Mouse (Mus musculus): ENCODE measurements around the gene Astn2. TPM values are rescaled to one million over a fixed set of nuclear protein-coding genes. Genes with fewer than 3 reads are reported as not detected.

Astn2 gene
- total RNA-seq, 2 experiments from 2014 or later: 32.5 to 35.1 TPM

GRCm38 (mm10) chr4:65762116-65762515 lies 642.3 kb downstream of the Astn2 start:
- no peak for DNase-seq (ENCODE audit: low spot score in 2 of 2)

GRCm38 (mm10) chr4:65761658-65762057 lies 642.8 kb downstream of the Astn2 start:
- no peak for DNase-seq (ENCODE audit: low spot score in 2 of 2)

GRCm38 (mm10) chr4:65758875-65759201 lies 645.6 kb downstream of the Astn2 start:
- DNase-seq (ENCODE audit: low spot score in 2 of 2): no peak

GRCm38 (mm10) chr4:65758174-65758874 lies 646.1 kb downstream of the Astn2 start:
- no peak for DNase-seq (ENCODE audit: low spot score in 2 of 2)

- DNase-seq (ENCODE audit: low spot score in 2 of 2): no peak
These were observed 651.5 kb downstream of the Astn2 start for GRCm38 (mm10) chr4:65752941-65753340.

GRCm38 (mm10) chr4:65744788-65745187 lies 659.6 kb downstream of the Astn2 start:
- DNase-seq (ENCODE audit: low spot score in 2 of 2): no peak

GRCm38 (mm10) chr4:65744088-65744610 lies 660.3 kb downstream of the Astn2 start:
- DNase-seq (ENCODE audit: low spot score in 2 of 2): no peak

- DNase-seq (ENCODE audit: low spot score in 2 of 2): no peak
These were observed 661.2 kb downstream of the Astn2 start for GRCm38 (mm10) chr4:65743160-65743691.

GRCm38 (mm10) chr4:65724414-65724813 lies 680.0 kb downstream of the Astn2 start:
- no peak for DNase-seq (ENCODE audit: low spot score in 2 of 2)

- DNase-seq (ENCODE audit: low spot score in 2 of 2): no peak
These were observed 684.8 kb downstream of the Astn2 start for GRCm38 (mm10) chr4:65719610-65720009.

- no peak for DNase-seq (ENCODE audit: low spot score in 2 of 2)
These were observed 686.5 kb downstream of the Astn2 start for GRCm38 (mm10) chr4:65717899-65718298.

GRCm38 (mm10) chr4:65716086-65716485 lies 688.3 kb downstream of the Astn2 start:
- DNase-seq (ENCODE audit: low spot score in 2 of 2): no peak

GRCm38 (mm10) chr4:65711678-65712077 lies 692.7 kb downstream of the Astn2 start:
- DNase-seq (ENCODE audit: low spot score in 2 of 2): no peak

- DNase-seq (ENCODE audit: low spot score in 2 of 2): no peak
These were observed 693.8 kb downstream of the Astn2 start for GRCm38 (mm10) chr4:65710623-65711022.

- no peak for DNase-seq (ENCODE audit: low spot score in 2 of 2)
These were observed 702.6 kb downstream of the Astn2 start for GRCm38 (mm10) chr4:65701848-65702247.

GRCm38 (mm10) chr4:65699743-65700361 lies 704.6 kb downstream of the Astn2 start:
- DNase-seq (ENCODE audit: low spot score in 2 of 2): no peak

GRCm38 (mm10) chr4:65695241-65695640 lies 709.2 kb downstream of the Astn2 start:
- DNase-seq (ENCODE audit: low spot score in 2 of 2): no peak

GRCm38 (mm10) chr4:65694011-65694410 lies 710.4 kb downstream of the Astn2 start:
- no peak for DNase-seq (ENCODE audit: low spot score in 2 of 2)

- DNase-seq (ENCODE audit: low spot score in 2 of 2): no peak
These were observed 717.2 kb downstream of the Astn2 start for GRCm38 (mm10) chr4:65687006-65687723.

GRCm38 (mm10) chr4:65686258-65687005 lies 718.0 kb downstream of the Astn2 start:
- DNase-seq (ENCODE audit: low spot score in 2 of 2): no peak

- DNase-seq (ENCODE audit: low spot score in 2 of 2): no peak
These were observed 720.0 kb downstream of the Astn2 start for GRCm38 (mm10) chr4:65684401-65684800.

Data from layer of hippocampus, postnatal 10 days (tissue).